Mouse (Mus musculus): ENCODE results near the gene Dhx36.
A peak's percentile ranks its signal among the peaks of the same experiment; 100 is the strongest.

The Dhx36 gene

GRCm38 (mm10) chr3:62506488-62507205, at the start of gene Dhx36:
Gene Dhx36, minus strand, starts transcription at chr3:62507004.
- DNase-seq: peak; percentile 98

GRCm38 (mm10) chr3:62527593-62527992, 20.8 kb upstream of the Dhx36 start:
- DNase-seq: no peak

- DNase-seq: peak; percentile 12 to 25
These were observed 20.4 kb upstream of the Dhx36 start for GRCm38 (mm10) chr3:62527160-62527559.

- DNase-seq: no peak
These were observed 423 bp upstream of the Dhx36 start for GRCm38 (mm10) chr3:62507206-62507647.

- no peak for DNase-seq
These were observed 1.5 kb downstream of the Dhx36 start for GRCm38 (mm10) chr3:62505166-62505900.

GRCm38 (mm10) chr3:62499327-62499726, 7.5 kb downstream of the Dhx36 start:
- no peak for DNase-seq

- DNase-seq: no peak
These were observed 14.2 kb downstream of the Dhx36 start for GRCm38 (mm10) chr3:62492568-62492967.

- DNase-seq: no peak
These were observed 22.5 kb downstream of the Dhx36 start for GRCm38 (mm10) chr3:62484340-62484739.

- DNase-seq: no peak
These were observed 36.6 kb downstream of the Dhx36 start for GRCm38 (mm10) chr3:62470179-62470578.

- DNase-seq: no peak
These were observed 42.5 kb downstream of the Dhx36 start for GRCm38 (mm10) chr3:62464276-62464675.

- DNase-seq: no peak
These were observed 47.3 kb downstream of the Dhx36 start for GRCm38 (mm10) chr3:62459483-62459882.

- peak; percentile 69 to 79 for DNase-seq
These were observed 48.4 kb downstream of the Dhx36 start for GRCm38 (mm10) chr3:62458284-62459013.

- DNase-seq: peak in 1 of 2 experiments; percentile 13
These were observed 51.0 kb downstream of the Dhx36 start for GRCm38 (mm10) chr3:62455854-62456253.

- no peak for DNase-seq
These were observed 52.7 kb downstream of the Dhx36 start for GRCm38 (mm10) chr3:62454096-62454495.

GRCm38 (mm10) chr3:62452961-62453360, 53.8 kb downstream of the Dhx36 start:
- DNase-seq: no peak

GRCm38 (mm10) chr3:62449871-62450496, 56.8 kb downstream of the Dhx36 start:
- no peak for DNase-seq

- no peak for DNase-seq
These were observed 59.7 kb downstream of the Dhx36 start for GRCm38 (mm10) chr3:62447151-62447550.

- no peak for DNase-seq
These were observed 60.5 kb downstream of the Dhx36 start for GRCm38 (mm10) chr3:62446271-62446670.

- no peak for DNase-seq
These were observed 63.1 kb downstream of the Dhx36 start for GRCm38 (mm10) chr3:62443582-62444194.

GRCm38 (mm10) chr3:62440431-62440969, 66.3 kb downstream of the Dhx36 start:
- no peak for DNase-seq

GRCm38 (mm10) chr3:62435923-62436322, 70.9 kb downstream of the Dhx36 start:
- no peak for DNase-seq

- DNase-seq: no peak
These were observed 73.1 kb downstream of the Dhx36 start for GRCm38 (mm10) chr3:62433675-62434074.

Measured in cerebellum, postnatal 14 days (tissue).